Mouse (Mus musculus): ENCODE results near the gene Zfp354b.

The Zfp354b gene

GRCm38 (mm10) chr11:50883756-50884155 lies 47.7 kb downstream of the Zfp354b start:
- DNase-seq (ENCODE audit: low spot score): no peak

- DNase-seq (ENCODE audit: low spot score): no peak
Observed at GRCm38 (mm10) chr11:50878641-50879040, 52.8 kb downstream of the Zfp354b start.
